Mouse (Mus musculus) lung, embryonic 16.5 days (tissue): ENCODE results near the gene Serpina9. TPM values are rescaled to one million over a fixed set of nuclear protein-coding genes. Genes with fewer than 3 reads are reported as not detected.

Experiments
- ATAC-seq: fragments of 200-750 bp; cut with Nextera tagmentation; 2 replicates; pipeline ENCODE4 v1.8.0; 2017; ENCODE audit warnings: low read depth, mild to moderate bottlenecking, moderate library complexity
- H3K27ac ChIP-seq: fragments of 300-500 bp; sonication (generic); 2 replicates; pipeline ENCODE4 v1.5.1; 2014; ENCODE audit warnings: mild to moderate bottlenecking, control low read depth, low read length
- H3K27me3 ChIP-seq: fragments of 300-500 bp; sonication (generic); 2 replicates; pipeline ENCODE4 v1.6.1; 2014; ENCODE audit warnings: low read depth, low read length, mixed read lengths; ENCODE audit not compliant: control insufficient read depth, insufficient read depth
- H3K36me3 ChIP-seq: fragments of 300-500 bp; sonication (generic); 2 replicates; pipeline ENCODE4 v1.6.1; 2014; ENCODE audit warnings: low read length; ENCODE audit not compliant: control insufficient read depth, insufficient read depth
- H3K4me1 ChIP-seq: fragments of 300-500 bp; sonication (generic); replicated peaks from 2 replicates; pipeline ENCODE4 v1.6.1; 2014; ENCODE audit warnings: low read length, mixed read lengths; ENCODE audit not compliant: control insufficient read depth, insufficient read depth
- H3K4me2 ChIP-seq: fragments of 300-500 bp; sonication (generic); 2 replicates; pipeline ENCODE4 v1.6.1; 2014; ENCODE audit warnings: low read depth, low read length, control low read depth
- H3K4me3 ChIP-seq: fragments of 300-500 bp; sonication (generic); 2 replicates; pipeline ENCODE4 v1.5.1; 2014; ENCODE audit warnings: mild to moderate bottlenecking, low read length, control low read depth
- H3K9ac ChIP-seq: fragments of 300-500 bp; sonication (generic); 2 replicates; pipeline ENCODE4 v1.6.1; 2014; ENCODE audit warnings: low read length, control low read depth
- H3K9me3 ChIP-seq: fragments of 300-500 bp; sonication (generic); 2 replicates; pipeline ENCODE4 v1.6.1; 2016; ENCODE audit warnings: low read length; ENCODE audit not compliant: control insufficient read depth
- WGBS: fragments of 180-500 bp; shearing (Covaris S2); extraction: QIAGEN DNeasy Blood & Tissue Kit; methylation state at CpG from one replicate; pipeline ENCODE4 v1.1.7; 2014; 5-methylcytosine and 5-hydroxymethylcytosine counted together
- polyA plus RNA-seq: library from polyadenylated mRNA; unstranded; fragments of >200 nt; fragmentation: Nextera tagmentation; extraction: Ambion mirVana; gene quantifications from 2 replicates; pipeline ENCODE4 v1.2.1, GENCODE M21; 2015

Gene Serpina9
- polyA plus RNA-seq, 1 experiment from 2014 or later = 0.38 TPM

GRCm38 (mm10) chr12:103981646-103982360 lies 31.8 kb downstream of the Serpina9 start:
- no peak for ATAC-seq
- Histone ChIP-seq H3K4me3 (no peak overlapping the region), H3K27me3 (no peaks in the 10 kb centered on the region), H3K27ac (no peak overlapping the region), H3K36me3 (no peaks in the 10 kb centered on the region), H3K4me1 (no peaks in the 10 kb centered on the region), H3K9ac (no peak overlapping the region), H3K4me2 (no peak overlapping the region), H3K9me3 (no peaks in the 10 kb centered on the region)
- 35% methylated on average over 7 of the region's 7 CpGs for WGBS

- Histone ChIP-seq H3K9ac (no peak overlapping the region), H3K4me3 (no peak overlapping the region), H3K4me2 (no peak overlapping the region), H3K27me3 (no peaks in the 10 kb centered on the region), H3K4me1 (no peaks in the 10 kb centered on the region), H3K27ac (no peak overlapping the region), H3K36me3 (no peaks in the 10 kb centered on the region), H3K9me3 (no peaks in the 10 kb centered on the region)
- 72% methylated on average over 10 of the region's 10 CpGs for WGBS
- no peak for ATAC-seq
Observed at GRCm38 (mm10) chr12:103978294-103978693, 35.3 kb downstream of the Serpina9 start.

- no peaks in the 10 kb centered on the region for H3K9me3 ChIP-seq
- WGBS = 26% methylated on average over 5 of the region's 5 CpGs
- H3K9ac ChIP-seq = no peak overlapping the region
Observed at GRCm38 (mm10) chr12:103977846-103978245, 35.7 kb downstream of the Serpina9 start.

GRCm38 (mm10) chr12:103977060-103977459 lies 36.5 kb downstream of the Serpina9 start:
- no peak for ATAC-seq

More at GRCm38 (mm10) chr12:103977846-103978245, 35.7 kb downstream of the Serpina9 start:
- no peak overlapping the region for H3K4me3 ChIP-seq
- H3K4me1 ChIP-seq = no peaks in the 10 kb centered on the region
- H3K4me2 ChIP-seq = no peak overlapping the region
- no peak for ATAC-seq
- no peaks in the 10 kb centered on the region for H3K27me3 ChIP-seq
- no peaks in the 10 kb centered on the region for H3K36me3 ChIP-seq
- no peak overlapping the region for H3K27ac ChIP-seq

GRCm38 (mm10) chr12:103971080-103971479 lies 42.5 kb downstream of the Serpina9 start:
- H3K4me2 ChIP-seq = no peak overlapping the region
- H3K27me3 ChIP-seq = no peaks in the 10 kb centered on the region
- ATAC-seq = no peak

More at GRCm38 (mm10) chr12:103977060-103977459, 36.5 kb downstream of the Serpina9 start:
- WGBS = 52% methylated on average over 3 of the region's 3 CpGs
- Histone ChIP-seq H3K9ac (no peak overlapping the region), H3K4me1 (no peaks in the 10 kb centered on the region), H3K27me3 (no peaks in the 10 kb centered on the region), H3K9me3 (no peaks in the 10 kb centered on the region), H3K4me2 (no peak overlapping the region), H3K36me3 (no peaks in the 10 kb centered on the region), H3K4me3 (no peak overlapping the region), H3K27ac (no peak overlapping the region)

GRCm38 (mm10) chr12:103969577-103970116 lies 43.9 kb downstream of the Serpina9 start:
- Histone ChIP-seq H3K4me1 (no peaks in the 10 kb centered on the region), H3K9me3 (no peaks in the 10 kb centered on the region; the same call in 1 of the 2 replicates), H3K36me3 (no peaks in the 10 kb centered on the region), H3K27ac (no peak overlapping the region), H3K27me3 (no peaks in the 10 kb centered on the region), H3K4me2 (no peak overlapping the region), H3K9ac (no peak overlapping the region), H3K4me3 (no peak overlapping the region)
- no peak for ATAC-seq
- WGBS = 83% methylated on average over 9 of the region's 9 CpGs

More at GRCm38 (mm10) chr12:103971080-103971479, 42.5 kb downstream of the Serpina9 start:
- 78% methylated on average over 4 of the region's 4 CpGs for WGBS
- Histone ChIP-seq H3K4me1 (no peaks in the 10 kb centered on the region), H3K4me3 (no peak overlapping the region), H3K36me3 (no peaks in the 10 kb centered on the region), H3K27ac (no peak overlapping the region), H3K9ac (no peak overlapping the region), H3K9me3 (no peaks in the 10 kb centered on the region; the same call in 1 of the 2 replicates)

- Histone ChIP-seq H3K27me3 (no peaks in the 10 kb centered on the region), H3K9ac (no peak overlapping the region), H3K27ac (no peak overlapping the region), H3K4me2 (no peak overlapping the region), H3K9me3 (no peaks in the 10 kb centered on the region; the same call in 1 of the 2 replicates), H3K4me1 (no peaks in the 10 kb centered on the region), H3K36me3 (no peaks in the 10 kb centered on the region), H3K4me3 (no peak overlapping the region)
- no peak for ATAC-seq
- 54% methylated on average over 3 of the region's 3 CpGs for WGBS
Observed at GRCm38 (mm10) chr12:103966761-103967160, 46.8 kb downstream of the Serpina9 start.

GRCm38 (mm10) chr12:103963288-103963687 lies 50.3 kb downstream of the Serpina9 start:
- no peak for ATAC-seq

GRCm38 (mm10) chr12:103962860-103963259 lies 50.7 kb downstream of the Serpina9 start:
- no peak overlapping the region for H3K27ac ChIP-seq
- no peak overlapping the region for H3K9ac ChIP-seq
- no peaks in the 10 kb centered on the region; the same call in 1 of the 2 replicates for H3K9me3 ChIP-seq
- no peak for ATAC-seq
- H3K4me3 ChIP-seq = no peak overlapping the region
- no peaks in the 10 kb centered on the region for H3K36me3 ChIP-seq
- H3K4me1 ChIP-seq = no peaks in the 10 kb centered on the region
- H3K27me3 ChIP-seq = no peaks in the 10 kb centered on the region
- H3K4me2 ChIP-seq = no peak overlapping the region
- WGBS = 57% methylated on average over 8 of the region's 8 CpGs

More at GRCm38 (mm10) chr12:103963288-103963687, 50.3 kb downstream of the Serpina9 start:
- Histone ChIP-seq H3K9me3 (no peaks in the 10 kb centered on the region; the same call in 1 of the 2 replicates), H3K27me3 (no peaks in the 10 kb centered on the region), H3K4me3 (no peak overlapping the region), H3K4me1 (no peaks in the 10 kb centered on the region), H3K9ac (no peak overlapping the region), H3K27ac (no peak overlapping the region), H3K36me3 (no peaks in the 10 kb centered on the region), H3K4me2 (no peak overlapping the region)
- WGBS = 75% methylated on average over 4 of the region's 4 CpGs
